Mouse (Mus musculus) kidney, adult 2 months (tissue): ENCODE results near the gene Smim20. TPM values are rescaled to one million over a fixed set of nuclear protein-coding genes. Genes with fewer than 3 reads are reported as not detected.
A peak's percentile ranks its signal among the peaks of the same experiment; 100 is the strongest.

Experiments
- DNase-seq: peaks from one replicate; pipeline ENCODE4 v3.0.0; 2021
- H3K27ac ChIP-seq: fragments of 200-500 bp; 2 replicates; pipeline ENCODE4 v1.5.1; 2012; ENCODE audit warnings: low read depth, low read length, control low read depth, inconsistent platforms; ENCODE audit not compliant: insufficient read depth
- H3K27me3 ChIP-seq: fragments of 200-500 bp; replicated peaks from 2 replicates; pipeline ENCODE4 v1.6.1; 2012; ENCODE audit warnings: mild to moderate bottlenecking, moderate library complexity, low read length, inconsistent platforms; ENCODE audit not compliant: control insufficient read depth, insufficient read depth
- H3K36me3 ChIP-seq: fragments of 200-500 bp; 2 replicates; pipeline ENCODE4 v1.6.1; 2012; ENCODE audit warnings: mild to moderate bottlenecking, moderate library complexity, low read length, inconsistent platforms; ENCODE audit not compliant: control insufficient read depth, insufficient read depth
- H3K4me1 ChIP-seq: fragments of 200-500 bp; 2 replicates; pipeline ENCODE4 v1.6.1; 2011; ENCODE audit warnings: low read length; ENCODE audit not compliant: control insufficient read depth, insufficient read depth
- H3K4me3 ChIP-seq: fragments of 200-500 bp; 2 replicates; pipeline ENCODE4 v1.5.1; 2011; ENCODE audit warnings: mild to moderate bottlenecking, low read depth, low read length, control low read depth; ENCODE audit not compliant: insufficient read depth
- CTCF ChIP-seq: fragments of 200-500 bp; conservative IDR thresholded peaks from 2 replicates; pipeline ENCODE4 v1.5.1; 2011; ENCODE audit warnings: low read depth, mild to moderate bottlenecking, control low read depth, low read length, moderate library complexity, mixed read lengths; ENCODE audit not compliant: insufficient read depth, insufficient read length
- POLR2A ChIP-seq: fragments of 200-500 bp; IDR thresholded peaks from one replicate; pipeline ENCODE4 v1.6.1; 2011; ENCODE audit warnings: low read depth, low read length, control low read depth
- whole genome bisulfite sequencing: fragments of 180-500 bp; shearing (Covaris S2); methylation state at CpG from one replicate; pipeline ENCODE4 v1.1.7; 2018; 5-methylcytosine and 5-hydroxymethylcytosine counted together
- polyA plus RNA-seq: library from polyadenylated mRNA; depleted of rRNA; stranded (reverse); fragments of >200 nt; gene quantifications from 2 replicates; pipeline ENCODE4 v1.2.3, GENCODE M21; 2012; rRNA removed

Smim20 gene
- 99.5 and 103 TPM in 2 replicates for polyA plus RNA-seq

DNA sequence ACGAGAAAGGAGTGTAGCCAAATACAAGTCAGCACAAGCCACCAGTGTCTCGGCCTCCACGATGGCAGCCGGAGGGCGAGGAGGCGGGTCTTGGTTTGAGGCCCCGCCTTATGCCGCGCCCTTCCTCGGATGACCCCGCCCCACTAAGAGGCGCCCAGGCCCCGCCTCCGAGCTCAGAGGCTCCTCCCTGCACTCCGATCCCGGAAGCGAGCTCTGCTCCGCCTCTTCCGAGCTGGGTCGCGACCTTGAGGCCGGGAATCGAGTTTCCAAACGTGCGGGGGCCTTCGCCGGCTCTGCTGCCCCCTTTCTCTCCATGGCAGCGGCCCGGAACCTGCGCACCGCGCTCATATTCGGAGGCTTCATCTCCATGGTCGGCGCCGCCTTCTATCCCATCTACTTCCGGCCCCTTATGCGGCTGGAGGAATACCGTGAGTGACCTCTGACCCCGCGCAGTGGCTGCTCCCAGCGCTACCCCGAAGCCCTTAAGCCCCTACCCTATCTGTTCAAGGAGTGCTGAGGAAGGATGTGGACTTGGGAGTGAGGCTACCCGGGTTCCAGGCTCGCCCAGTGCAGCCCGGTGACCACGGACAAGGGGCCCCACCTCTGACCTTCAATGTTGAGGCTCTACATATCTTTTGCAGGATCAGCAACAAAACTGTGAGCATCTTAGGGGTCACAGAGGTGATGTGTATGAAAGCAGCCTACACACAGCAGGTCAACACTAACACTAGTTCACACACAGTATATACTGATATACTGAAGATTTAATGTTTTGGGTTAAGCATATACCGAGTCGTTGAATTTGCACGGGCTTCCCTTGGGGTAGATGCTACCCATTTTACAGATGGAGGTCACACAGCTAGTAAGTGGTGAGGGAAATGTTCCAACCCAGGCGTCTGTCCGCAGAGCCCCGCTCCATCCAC is at the start of gene Smim20:
Gene Smim20, plus strand, starts transcription at position 153 of the 923 bp plus-strand sequence.
- WGBS = 11% methylated on average over 53 of the region's 53 CpGs

GRCm38 (mm10) chr5:53225434-53225833 is 41.4 kb upstream of the Smim20 start:
- TF ChIP-seq CTCF (no peak), POLR2A (no peak)
- DNase-seq = no peak
- no peaks in the 10 kb centered on the region for H3K4me1 ChIP-seq
- no peak overlapping the region for H3K4me3 ChIP-seq
- H3K27me3 ChIP-seq = no peaks in the 10 kb centered on the region
- no peaks in the 10 kb centered on the region for H3K36me3 ChIP-seq
- WGBS = 91% methylated on average over 13 of the region's 13 CpGs
- H3K27ac ChIP-seq = no peak overlapping the region

More for the DNA sequence above, at the start of gene Smim20:
- Histone ChIP-seq H3K27me3 (no peaks in the 10 kb centered on the region), H3K36me3 (no peaks in the 10 kb centered on the region), H3K27ac (peak within 1 kb of the TSS; percentile 95), H3K4me1 (peaks cover 9% of the 10 kb centered on the region), H3K4me3 (peak within 1 kb of the TSS; percentile 99)
- peak; percentile 90 for DNase-seq
- TF ChIP-seq CTCF = no peak
- peak; percentile 9 for TF ChIP-seq POLR2A

DNA sequence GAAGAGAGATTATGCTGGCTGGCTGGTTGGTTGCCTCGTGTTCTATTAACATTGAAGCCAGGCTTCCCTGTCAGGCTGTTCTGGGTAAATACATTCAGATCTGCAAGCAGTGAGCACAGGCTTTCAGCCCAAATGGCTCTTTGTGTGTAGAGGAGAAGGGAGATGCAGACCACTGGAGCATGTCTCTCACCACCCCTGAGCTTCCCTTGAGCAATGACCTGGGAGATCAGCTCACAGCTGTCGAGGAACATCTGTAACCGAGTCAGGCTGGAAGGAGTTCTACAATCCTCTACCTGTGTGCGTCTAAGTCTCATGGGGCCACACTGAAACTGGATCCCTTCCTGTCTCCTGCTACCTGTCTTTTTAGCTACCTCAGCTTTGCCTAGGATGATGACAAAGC is 36.3 kb upstream of the Smim20 start:
- Histone ChIP-seq H3K27me3 (no peaks in the 10 kb centered on the region), H3K4me3 (no peak overlapping the region), H3K4me1 (no peaks in the 10 kb centered on the region), H3K27ac (no peak overlapping the region), H3K36me3 (no peaks in the 10 kb centered on the region)
- no peak for DNase-seq
- WGBS = 41% methylated on average over 4 of the region's 4 CpGs
- TF ChIP-seq POLR2A (no peak), CTCF (no peak)

DNA sequence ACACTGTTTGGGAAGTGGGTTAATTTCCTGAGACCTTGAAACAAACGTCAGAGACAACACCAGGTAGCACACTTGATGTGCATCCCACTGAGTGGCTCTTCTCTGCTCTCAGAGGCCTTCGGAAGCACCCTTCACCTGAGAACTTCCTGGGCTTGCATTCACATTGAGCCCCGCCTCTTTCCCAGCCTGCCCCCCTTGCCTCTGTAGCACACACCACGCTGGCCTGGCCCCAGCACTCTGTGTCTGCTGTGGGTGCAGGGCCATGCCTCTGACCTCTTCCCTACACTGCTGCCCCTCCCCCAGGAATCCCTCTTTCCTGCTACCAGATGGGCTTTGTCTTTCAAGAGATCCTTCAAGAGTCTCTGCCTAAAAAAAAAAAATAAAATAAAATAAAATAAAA is 31.3 kb upstream of the Smim20 start:
- no peak for TF ChIP-seq CTCF
- Histone ChIP-seq H3K4me3 (no peak overlapping the region), H3K27me3 (no peaks in the 10 kb centered on the region), H3K4me1 (no peaks in the 10 kb centered on the region), H3K27ac (no peak overlapping the region), H3K36me3 (no peaks in the 10 kb centered on the region)
- WGBS = 37% methylated on average over 4 of the region's 4 CpGs
- DNase-seq = no peak

GRCm38 (mm10) chr5:53236136-53236535 is 30.7 kb upstream of the Smim20 start:
- Histone ChIP-seq H3K4me3 (no peak overlapping the region), H3K27me3 (no peaks in the 10 kb centered on the region), H3K36me3 (no peaks in the 10 kb centered on the region), H3K27ac (no peak overlapping the region), H3K4me1 (no peaks in the 10 kb centered on the region)
- no peak for DNase-seq
- 50% methylated on average over 5 of the region's 5 CpGs for WGBS
- TF ChIP-seq POLR2A (no peak), CTCF (no peak)

- no peaks in the 10 kb centered on the region for H3K36me3 ChIP-seq
- WGBS = 87% methylated on average over 7 of the region's 8 CpGs
- H3K4me1 ChIP-seq = no peaks in the 10 kb centered on the region
- no peak for DNase-seq
- H3K27ac ChIP-seq = no peak overlapping the region
- H3K27me3 ChIP-seq = no peaks in the 10 kb centered on the region
- no peak overlapping the region for H3K4me3 ChIP-seq
- no peak for TF ChIP-seq CTCF
- no peak for TF ChIP-seq POLR2A
Observed at GRCm38 (mm10) chr5:53236749-53237148, 30.1 kb upstream of the Smim20 start.

DNA sequence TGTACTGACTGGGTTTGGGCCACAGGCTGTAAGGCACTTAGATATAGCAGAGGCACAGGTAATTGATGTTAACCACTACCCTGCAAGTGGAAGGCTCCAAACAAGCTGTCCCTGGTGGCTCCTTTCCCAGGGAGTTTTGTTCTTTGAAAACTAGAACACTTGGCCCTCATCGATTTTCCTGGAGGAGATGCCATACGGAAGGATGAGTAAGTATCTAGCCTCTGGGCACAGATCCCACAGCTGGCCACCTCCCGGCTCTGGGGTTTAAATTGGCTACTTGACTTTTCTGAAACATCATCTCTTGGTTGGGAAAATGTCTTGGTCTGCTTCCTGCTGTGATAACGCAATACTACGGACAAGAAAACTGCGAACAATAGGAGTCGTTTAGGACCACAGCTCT is 28.1 kb upstream of the Smim20 start:
- no peak for DNase-seq
- no peak overlapping the region for H3K4me3 ChIP-seq
- no peaks in the 10 kb centered on the region for H3K27me3 ChIP-seq
- TF ChIP-seq POLR2A (no peak), CTCF (no peak)
- H3K27ac ChIP-seq = no peak overlapping the region
- H3K36me3 ChIP-seq = no peaks in the 10 kb centered on the region
- WGBS = 86% methylated on average over 7 of the region's 7 CpGs
- H3K4me1 ChIP-seq = no peaks in the 10 kb centered on the region

DNA sequence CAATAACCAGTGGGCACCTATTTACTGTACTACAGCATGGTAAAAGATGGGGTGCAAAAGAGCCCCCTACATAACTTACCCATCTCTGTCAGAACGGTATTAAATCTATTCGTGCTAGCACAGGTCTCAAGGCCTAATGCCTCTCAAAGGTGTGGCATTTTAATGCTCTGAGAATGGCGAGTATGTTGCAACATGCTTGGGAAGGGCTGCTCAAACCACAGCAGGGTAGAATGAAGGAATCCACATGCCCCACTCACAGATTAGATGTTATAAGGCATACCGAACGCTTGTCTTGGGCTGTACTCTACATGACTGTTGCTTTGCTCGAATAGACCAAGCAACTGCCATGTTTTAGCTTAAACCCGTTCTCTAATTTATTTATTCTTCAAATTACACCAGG is 27.7 kb upstream of the Smim20 start:
- Histone ChIP-seq H3K27ac (no peak overlapping the region), H3K4me3 (no peak overlapping the region), H3K36me3 (no peaks in the 10 kb centered on the region), H3K4me1 (0 out of 2 replicates have a peak, but pooled peaks cover 2% of the 10 kb centered on the region), H3K27me3 (no peaks in the 10 kb centered on the region)
- WGBS = 92% methylated on average over 7 of the region's 7 CpGs
- TF ChIP-seq POLR2A = no peak
- no peak for TF ChIP-seq CTCF
- no peak for DNase-seq
